Mouse (Mus musculus): ENCODE data around the gene Adcy3. TPM values are rescaled to one million over a fixed set of nuclear protein-coding genes. Genes with fewer than 3 reads are reported as not detected.

The Adcy3 gene
- total and polyA plus RNA-seq, 3 experiments = 0.13 to 0.34 (median 0.13) TPM

DNA sequence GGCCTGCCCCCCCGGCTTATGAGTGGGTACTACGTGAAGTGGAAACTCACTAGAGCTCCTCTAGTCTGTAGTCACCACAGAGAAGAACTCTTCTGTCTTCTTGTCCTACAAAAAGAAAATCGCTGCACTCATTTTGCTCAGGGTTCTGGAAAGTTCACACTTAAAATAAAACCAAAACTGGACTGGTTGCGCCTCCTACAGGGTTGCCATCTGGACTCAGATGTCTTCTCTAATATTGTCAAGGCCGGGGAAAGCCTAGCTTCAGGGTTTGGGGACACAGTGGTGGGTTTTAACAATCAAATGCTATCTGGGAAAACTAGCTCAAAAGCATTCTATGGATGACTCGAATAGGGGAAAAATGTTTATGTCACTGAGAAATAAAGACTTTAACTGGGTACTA, 116.9 kb downstream of the Adcy3 start:
- H3K4me2 ChIP-seq (ENCODE audit: insufficient read depth, low read depth, poor library complexity, severe bottlenecking) = no peak overlapping the region
- dilution Hi-C loops (cut with MboI; ENCODE audit: extremely low pct_ligation_motif_present, extremely low pct_unique_long_range_greater_than_20kb, low sequenced_read_pairs) (no loop called here), in situ Hi-C loops (cut with MboI; ENCODE audit: low pct_ligation_motif_present, low pct_unique_long_range_greater_than_20kb, low sequenced_read_pairs) (loop anchor here (25.0 kb wide), 2 partner anchors 288 to 588 kb away; partner anchors contain the start of genes Fkbp1b and Wdcp)
- no peaks in the 10 kb centered on the region for H3K9me3 ChIP-seq (replicated peaks; ENCODE audit: low read length)
- no peak for DNase-seq (ENCODE audit: extremely low read depth)
- H3K4me1 ChIP-seq (ENCODE audit: control insufficient read depth in 1 of 2, insufficient read depth in 2 of 2) = no peaks in the 10 kb centered on the region
- no peak overlapping the region for H3K9ac ChIP-seq (ENCODE audit: insufficient read depth, low read depth)
- no peaks in the 10 kb centered on the region for H3K27me3 ChIP-seq (replicated peaks)
- no peak overlapping the region for H3K4me3 ChIP-seq (replicated peaks in 1 of 3; ENCODE audit: low read depth in 2 of 3, low read length in 2 of 3, poor library complexity in 1 of 3)
- no peaks in the 10 kb centered on the region for H3K79me2 ChIP-seq (replicated peaks; ENCODE audit: control insufficient read depth, extremely low read depth, insufficient read depth, poor library complexity, severe bottlenecking)
- H3K27ac ChIP-seq (ENCODE audit: insufficient read depth, low read depth) = no peak overlapping the region
- TF ChIP-seq POLR2A (IDR thresholded peaks at IDR 0.05; ENCODE audit: low read depth, low read length) (no peak), MAX (IDR thresholded peaks at IDR 0.05; ENCODE audit: low read length) (no peak), EP300 (IDR thresholded peaks at IDR 0.05; ENCODE audit: low read length) (no peak)
- H3K36me3 ChIP-seq (replicated peaks in 1 of 2; ENCODE audit: control insufficient read depth in 1 of 2, insufficient read depth in 1 of 2, low read length in 1 of 2) = peaks cover 6 to 26% of the 10 kb centered on the region in 2 experiments

DNA sequence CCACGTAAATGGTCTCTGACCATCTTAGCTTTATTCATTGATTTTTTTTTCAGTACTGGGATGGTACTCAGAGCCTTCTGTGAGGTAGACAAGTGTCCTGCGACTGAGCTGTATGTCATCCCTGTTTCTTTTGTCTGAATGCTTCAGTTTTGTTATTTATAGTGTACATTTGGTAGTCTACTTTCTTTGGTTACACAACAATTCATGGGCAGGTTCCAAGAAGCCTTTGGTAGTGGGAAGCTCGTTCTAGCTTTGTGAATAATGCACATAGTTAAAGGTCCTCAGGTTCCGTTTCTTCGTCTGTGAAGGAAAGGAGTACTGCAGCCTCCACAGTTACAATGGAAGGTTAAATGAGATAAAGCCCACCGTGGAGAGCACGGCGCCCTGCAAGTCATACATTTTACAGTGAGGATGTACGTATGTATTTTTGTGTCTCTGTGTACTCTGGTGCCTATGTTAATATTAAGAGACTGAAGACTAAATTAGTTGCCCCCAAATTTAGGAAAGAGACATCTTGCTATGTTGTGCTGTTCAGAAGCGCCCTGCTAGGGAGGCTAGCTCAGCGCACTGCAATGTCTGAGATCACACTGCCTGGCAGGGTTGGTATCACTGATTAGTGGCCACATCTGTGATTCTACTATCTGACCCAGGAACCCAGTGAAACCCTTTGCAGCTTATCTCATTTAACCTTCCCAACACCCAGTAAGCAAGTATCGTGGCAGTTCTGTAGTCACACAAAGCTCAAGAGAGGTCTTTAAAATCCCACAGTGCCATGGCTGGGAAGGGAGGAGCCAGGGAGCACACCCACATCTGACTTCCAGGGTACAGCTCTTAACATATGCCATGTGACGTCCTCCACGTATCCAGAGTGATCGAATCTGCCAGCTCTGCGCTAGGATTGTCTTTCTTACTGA, 120.1 kb downstream of the Adcy3 start:
- no peaks in the 10 kb centered on the region for H3K79me2 ChIP-seq (replicated peaks; ENCODE audit: control insufficient read depth, extremely low read depth, insufficient read depth, poor library complexity, severe bottlenecking)
- TF ChIP-seq ZNF384 (IDR thresholded peaks at IDR 0.05; ENCODE audit: low read depth, low read length) (no peak), NELFE (IDR thresholded peaks at IDR 0.05; ENCODE audit: low read depth, low read length) (no peak), MXI1 (IDR thresholded peaks at IDR 0.05; ENCODE audit: low read depth, low read length) (no peak), GABPA (IDR thresholded peaks at IDR 0.05; ENCODE audit: insufficient replicate concordance, low read depth, low read length) (no peak), BHLHE40 (IDR thresholded peaks at IDR 0.05; ENCODE audit: low read depth, low read length) (no peak), ZMIZ1 (IDR thresholded peaks at IDR 0.05; ENCODE audit: low read depth, low read length) (no peak), NRF1 (IDR thresholded peaks at IDR 0.05; ENCODE audit: low read depth, low read length) (no peak), UBTF (IDR thresholded peaks at IDR 0.05; ENCODE audit: low read depth, low read length) (no peak), POLR2AphosphoS2 (IDR thresholded peaks at IDR 0.05; ENCODE audit: low read depth, low read length) (no peak), TBP (conservative IDR thresholded peaks at IDR 0.05; ENCODE audit: low read depth, low read length) (no peak), MAZ (IDR thresholded peaks at IDR 0.05; ENCODE audit: low read depth, low read length) (no peak), ZC3H11A (IDR thresholded peaks at IDR 0.05; ENCODE audit: low read depth, low read length) (no peak), JUN (IDR thresholded peaks at IDR 0.05; ENCODE audit: insufficient read depth, low read depth, low read length) (no peak), SIN3A (IDR thresholded peaks at IDR 0.05; ENCODE audit: low read length) (no peak), USF2 (conservative IDR thresholded peaks at IDR 0.05; ENCODE audit: low read depth, low read length) (no peak)
- H3K4me1 ChIP-seq (ENCODE audit: control insufficient read depth in 1 of 2, insufficient read depth in 2 of 2) = peaks cover 0 to 10% of the 10 kb centered on the region in 2 experiments; a peak in 1 of 4 replicates
- no peak overlapping the region for H3K27ac ChIP-seq (ENCODE audit: insufficient read depth, low read depth)
- peaks cover 6 to 23% of the 10 kb centered on the region in 2 experiments for H3K36me3 ChIP-seq (replicated peaks in 1 of 2; ENCODE audit: control insufficient read depth in 1 of 2, insufficient read depth in 1 of 2, low read length in 1 of 2)
- H3K4me3 ChIP-seq (replicated peaks in 1 of 3; ENCODE audit: low read depth in 2 of 3, low read length in 2 of 3, poor library complexity in 1 of 3) = no peak overlapping the region
- no peak overlapping the region for H3K9ac ChIP-seq (ENCODE audit: insufficient read depth, low read depth)
- in situ Hi-C loops (cut with MboI; ENCODE audit: low pct_ligation_motif_present, low pct_unique_long_range_greater_than_20kb, low sequenced_read_pairs) (no loop called here), dilution Hi-C loops (cut with MboI; ENCODE audit: extremely low pct_ligation_motif_present, extremely low pct_unique_long_range_greater_than_20kb, low sequenced_read_pairs) (no loop called here)
- H3K9me3 ChIP-seq (replicated peaks; ENCODE audit: low read length) = no peaks in the 10 kb centered on the region
- H3K4me2 ChIP-seq (ENCODE audit: insufficient read depth, low read depth, poor library complexity, severe bottlenecking) = no peak overlapping the region
- no peaks in the 10 kb centered on the region for H3K27me3 ChIP-seq (replicated peaks)
- DNase-seq (ENCODE audit: extremely low read depth) = no peak

Other genes with a start within 250 kb of the Adcy3 start
- 3.5 and 4.4 TPM in 2 replicates for gene Pomc, start 178.2 kb upstream of the Adcy3 start, total RNA-seq (2012; rRNA removed)
- 2.8 and 2.9 TPM in 2 replicates for gene Pomc, start 178.2 kb upstream of the Adcy3 start, total RNA-seq (2014; rRNA removed)
- 2.5 and 3.2 TPM in 2 replicates for gene Pomc, start 178.2 kb upstream of the Adcy3 start, polyA plus RNA-seq (2012; ENCODE audit: insufficient read length, low read depth)
- 0.63 and 0.68 TPM in 2 replicates for gene Efr3b, start 94.2 kb upstream of the Adcy3 start, total RNA-seq (2012; rRNA removed)
- gene Efr3b, start 94.2 kb upstream of the Adcy3 start, total RNA-seq (2014; rRNA removed) = 0.82 and 1.7 TPM in 2 replicates
- 1.7 and 2.1 TPM in 2 replicates for gene Efr3b, start 94.2 kb upstream of the Adcy3 start, polyA plus RNA-seq (2012; ENCODE audit: insufficient read length, low read depth)
- gene Dnajc27, start 50.5 kb upstream of the Adcy3 start, total RNA-seq (2012; rRNA removed) = 7.3 and 7.9 TPM in 2 replicates
- gene Dnajc27, start 50.5 kb upstream of the Adcy3 start, total RNA-seq (2014; rRNA removed) = 10.1 and 10.3 TPM in 2 replicates
- gene Dnajc27, start 50.5 kb upstream of the Adcy3 start, polyA plus RNA-seq (2012; ENCODE audit: insufficient read length, low read depth) = 9.8 and 10.2 TPM in 2 replicates
- gene Ptrhd1, start 100.9 kb downstream of the Adcy3 start, total RNA-seq (2012; rRNA removed) = 3.6 and 4.7 TPM in 2 replicates
- gene Ptrhd1, start 100.9 kb downstream of the Adcy3 start, total RNA-seq (2014; rRNA removed) = 7.3 and 9.3 TPM in 2 replicates
- 6.7 and 6.8 TPM in 2 replicates for gene Ptrhd1, start 100.9 kb downstream of the Adcy3 start, polyA plus RNA-seq (2012; ENCODE audit: insufficient read length, low read depth)
- gene Cenpo, start 101.2 kb downstream of the Adcy3 start, total RNA-seq (2012; rRNA removed) = 25.3 and 25.4 TPM in 2 replicates
- 32.1 and 32.7 TPM in 2 replicates for gene Cenpo, start 101.2 kb downstream of the Adcy3 start, total RNA-seq (2014; rRNA removed)
- gene Cenpo, start 101.2 kb downstream of the Adcy3 start, polyA plus RNA-seq (2012; ENCODE audit: insufficient read length, low read depth) = 19.3 and 24.4 TPM in 2 replicates

Data from CH12.LX (cell line).